Mouse (Mus musculus): ENCODE data around the gene Ltbr.

Gene Ltbr

DNA sequence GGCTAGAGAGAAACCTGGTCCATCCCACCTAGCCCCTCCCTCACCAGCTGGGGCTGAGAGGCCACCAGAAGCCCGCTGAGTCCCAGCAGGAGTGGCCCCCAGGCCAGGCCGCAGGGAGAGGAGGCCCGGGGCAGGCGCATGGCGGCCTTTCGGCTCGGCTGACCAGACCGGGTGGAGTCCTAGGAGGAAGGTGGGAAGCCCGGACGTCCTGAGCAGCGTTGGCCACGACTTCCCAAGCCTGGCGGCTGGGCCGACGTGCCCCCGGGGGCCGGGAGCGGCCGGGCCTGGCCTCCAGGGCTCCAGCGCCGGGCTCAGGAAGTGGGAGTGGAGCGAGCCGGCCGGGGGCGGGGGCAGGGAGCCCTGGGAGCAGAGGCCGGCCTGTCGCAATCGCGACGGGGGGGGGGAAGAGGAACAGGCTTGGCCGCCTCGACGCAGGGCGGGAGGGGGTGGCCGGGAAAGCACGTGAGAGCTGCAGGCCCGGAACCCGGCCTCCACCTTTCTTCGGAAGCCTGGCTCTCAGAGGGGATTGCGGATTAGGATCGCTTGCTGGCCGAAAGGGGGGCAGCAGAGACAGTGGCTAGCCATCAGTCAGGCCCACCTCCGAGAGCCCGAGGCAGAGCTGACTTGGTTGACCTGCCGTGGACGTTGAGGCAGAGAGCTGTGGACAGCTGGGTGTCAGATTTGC lies at the start of gene Ltbr:
Gene Ltbr, minus strand, starts transcription at position 340 of the 685 bp plus-strand sequence.
- DNase-seq = peak; percentile 95

DNA sequence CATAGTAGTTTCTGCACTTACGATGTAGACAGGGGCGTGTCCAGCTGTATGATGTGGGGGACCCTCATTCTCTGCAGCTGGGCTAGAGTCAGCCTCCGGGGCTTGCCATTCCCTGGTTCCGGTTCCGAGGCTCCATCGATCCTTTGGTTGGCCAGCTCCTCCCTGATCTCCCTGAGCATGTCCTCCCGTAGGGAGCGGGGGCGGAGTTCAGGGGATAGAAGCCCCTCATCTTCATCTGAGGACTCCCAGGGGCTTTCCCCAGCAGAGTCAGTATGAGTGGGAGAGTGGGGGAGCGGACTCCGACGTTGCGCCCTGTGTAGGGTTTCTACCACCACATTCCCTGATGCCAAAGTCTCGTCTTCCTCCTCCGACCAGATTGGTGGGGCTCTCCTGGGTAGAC lies 49.3 kb upstream of the Ltbr start:
- no peak for DNase-seq

DNA sequence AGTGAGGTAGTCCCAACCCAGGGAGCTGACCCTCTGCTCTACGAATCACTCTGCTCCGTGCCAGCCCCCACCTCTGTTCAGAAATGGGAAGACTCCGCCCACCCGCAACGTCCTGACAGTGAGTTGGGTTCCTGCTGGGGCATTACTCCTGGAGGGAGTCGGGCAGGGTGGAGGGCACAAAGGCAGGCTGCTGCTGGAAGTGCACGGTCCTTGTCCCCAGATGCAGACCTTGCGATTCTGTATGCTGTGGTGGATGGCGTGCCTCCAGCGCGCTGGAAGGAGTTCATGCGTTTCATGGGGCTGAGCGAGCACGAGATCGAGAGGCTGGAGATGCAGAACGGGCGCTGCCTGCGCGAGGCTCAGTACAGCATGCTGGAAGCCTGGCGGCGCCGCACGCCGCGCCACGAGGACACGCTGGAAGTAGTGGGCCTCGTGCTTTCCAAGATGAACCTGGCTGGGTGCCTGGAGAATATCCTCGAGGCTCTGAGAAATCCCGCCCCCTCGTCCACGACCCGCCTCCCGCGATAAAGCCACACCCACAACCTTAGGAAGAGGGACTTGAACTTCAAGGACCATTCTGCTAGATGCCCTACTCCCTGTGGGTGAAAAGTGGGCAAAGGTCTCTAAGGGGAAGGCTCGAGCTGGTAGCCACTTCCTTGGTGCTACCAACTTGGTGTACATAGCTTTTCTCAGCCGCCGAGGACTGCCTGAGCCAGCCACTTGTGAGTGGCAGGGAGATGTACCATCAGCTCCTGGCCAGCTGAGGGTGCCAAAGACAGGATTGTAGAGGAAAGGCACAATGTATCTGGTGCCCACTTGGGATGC lies 48.0 kb upstream of the Ltbr start:
- peak; percentile 75 for DNase-seq

DNA sequence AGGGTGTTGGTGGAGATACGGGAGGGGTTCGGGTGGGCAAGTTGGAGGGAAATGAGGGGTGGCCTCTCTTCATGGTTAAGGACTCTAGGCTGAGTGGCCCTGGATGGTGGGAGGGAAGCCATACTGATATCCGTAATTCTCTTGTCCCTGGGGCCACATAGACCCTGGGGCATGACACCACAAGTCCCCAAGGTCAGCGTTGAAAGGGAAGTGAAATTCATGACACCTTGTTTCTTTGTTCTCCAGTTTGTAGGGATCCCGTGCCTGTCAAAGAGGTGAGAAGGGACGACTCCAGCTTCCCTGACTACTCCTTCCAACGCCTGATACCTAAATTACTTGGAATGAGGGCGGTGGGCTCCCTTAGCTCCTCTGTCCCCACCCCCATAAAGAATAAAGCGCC lies 47.2 kb upstream of the Ltbr start:
- DNase-seq = no peak

DNA sequence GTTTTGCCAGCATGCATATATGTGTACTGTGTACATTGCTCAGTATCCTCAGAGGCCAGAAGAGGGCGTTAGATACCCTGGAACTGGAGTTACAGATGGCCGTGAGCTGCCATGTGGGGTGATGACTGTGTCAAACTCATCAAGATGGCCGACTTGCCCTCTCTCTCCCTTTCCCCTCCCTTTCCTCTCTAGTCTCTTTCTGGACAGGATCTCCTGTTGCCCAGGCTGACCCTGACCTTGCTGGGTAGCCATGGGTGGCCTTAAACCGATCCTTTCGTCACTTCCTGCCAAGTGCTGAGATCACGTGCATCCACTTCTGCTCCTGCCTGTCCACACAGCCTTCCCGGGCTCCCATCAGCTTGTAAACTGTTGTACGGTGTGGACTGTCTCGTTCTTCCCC lies 46.3 kb upstream of the Ltbr start:
- DNase-seq = no peak

DNA sequence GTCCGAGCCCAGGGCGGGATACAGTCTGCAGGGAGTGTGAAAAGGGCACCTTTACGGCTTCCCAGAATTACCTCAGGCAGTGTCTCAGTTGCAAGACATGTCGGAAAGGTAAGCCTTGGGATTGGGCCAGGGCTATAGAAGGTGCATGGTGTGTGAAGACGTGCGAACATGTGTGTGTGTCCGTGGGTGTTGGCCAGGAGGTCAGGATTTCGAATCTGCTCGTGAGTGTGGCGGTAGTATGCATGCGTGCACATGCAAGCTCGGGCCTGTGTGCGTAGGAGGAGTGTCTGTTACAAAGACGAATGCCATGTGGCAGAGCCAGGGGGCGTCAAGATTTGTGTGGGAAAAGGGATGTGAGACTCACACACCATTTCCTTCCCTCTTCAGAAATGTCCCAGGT lies 43.6 kb upstream of the Ltbr start:
- no peak for DNase-seq

DNA sequence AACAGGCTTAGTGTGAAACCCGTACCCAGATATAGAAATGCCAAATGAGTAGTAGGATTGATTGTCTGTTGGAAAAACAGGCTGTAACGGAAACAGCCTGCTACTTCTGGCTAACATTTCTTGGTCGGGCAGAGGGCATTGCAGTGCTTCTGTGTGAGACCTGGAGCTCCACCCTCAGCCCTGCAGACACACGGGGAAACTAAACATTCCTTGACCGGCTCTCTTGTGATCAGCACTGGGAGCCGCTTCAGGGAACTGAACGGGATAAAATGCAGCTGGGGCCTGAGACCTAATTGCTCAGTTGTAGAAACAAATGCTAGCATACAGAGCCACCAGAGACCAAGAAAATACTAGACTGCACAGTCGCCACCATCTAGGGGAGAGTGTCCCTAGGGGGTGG lies 42.6 kb upstream of the Ltbr start:
- no peak for DNase-seq

DNA sequence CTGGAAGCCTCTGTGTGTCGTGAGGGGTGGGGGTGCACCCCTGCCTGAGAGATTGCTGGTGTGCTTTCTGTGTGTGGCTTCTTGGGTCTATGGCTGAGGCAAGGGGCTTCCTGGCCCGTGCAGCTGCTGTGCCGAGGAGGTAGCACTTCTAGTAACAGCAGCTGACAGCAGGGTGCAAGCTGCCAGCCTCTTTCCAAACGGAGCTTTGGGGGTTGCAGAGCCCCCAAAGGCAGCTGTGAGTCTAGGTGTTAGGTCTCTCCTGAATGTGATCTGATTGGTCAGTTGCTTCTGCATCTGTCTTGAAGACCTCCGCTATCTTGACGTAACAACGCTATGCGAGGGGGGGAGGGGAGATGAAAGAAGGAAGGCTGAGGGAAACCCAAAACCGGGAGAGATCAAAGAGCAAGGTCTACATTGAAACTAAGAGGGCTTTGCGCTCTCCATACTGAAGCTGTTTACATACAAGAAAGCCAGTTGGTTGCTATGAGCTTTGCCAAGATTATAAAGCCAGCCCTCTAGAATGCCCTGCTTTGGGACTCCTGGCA lies 41.6 kb upstream of the Ltbr start:
- DNase-seq = no peak

DNA sequence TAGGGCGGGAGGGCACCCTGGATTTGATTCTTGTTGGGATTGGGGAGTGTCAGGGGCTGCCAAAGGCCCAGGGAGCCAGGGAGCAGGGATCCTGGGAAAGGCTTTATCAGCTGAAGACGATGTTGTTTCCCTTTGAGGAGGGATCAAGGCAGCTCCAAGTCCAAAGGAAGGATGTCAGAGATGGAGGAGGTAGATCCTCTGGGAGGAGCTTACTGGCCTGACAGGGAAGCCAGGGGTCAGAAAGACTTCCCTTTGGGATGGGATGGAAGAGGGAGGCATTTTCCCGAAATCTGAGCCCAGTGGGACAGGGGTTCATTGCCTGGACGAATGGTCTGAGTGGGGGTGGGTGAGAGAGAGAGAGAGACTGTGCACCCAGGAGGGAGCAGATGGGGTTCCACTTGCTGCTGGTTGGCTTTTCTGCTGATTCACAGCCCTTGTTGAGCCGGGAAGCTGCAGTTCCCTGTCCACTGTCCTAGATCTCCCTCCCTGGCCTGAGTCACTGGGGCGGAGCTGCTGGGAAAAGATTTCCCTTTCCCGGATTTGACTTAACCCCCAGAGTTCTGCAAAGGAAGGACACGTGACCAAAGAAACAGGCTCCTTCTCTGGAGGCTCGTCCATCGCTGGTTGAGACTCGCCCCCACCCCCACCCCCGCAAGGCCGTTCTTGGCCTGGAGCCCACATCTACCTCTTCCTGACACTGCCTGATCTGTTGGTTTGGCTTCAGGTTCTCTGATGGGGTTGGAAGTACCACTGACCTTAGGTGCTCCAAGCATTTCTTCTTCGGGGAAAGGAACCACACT lies 40.9 kb upstream of the Ltbr start:
- peak; percentile 86 for DNase-seq

DNA sequence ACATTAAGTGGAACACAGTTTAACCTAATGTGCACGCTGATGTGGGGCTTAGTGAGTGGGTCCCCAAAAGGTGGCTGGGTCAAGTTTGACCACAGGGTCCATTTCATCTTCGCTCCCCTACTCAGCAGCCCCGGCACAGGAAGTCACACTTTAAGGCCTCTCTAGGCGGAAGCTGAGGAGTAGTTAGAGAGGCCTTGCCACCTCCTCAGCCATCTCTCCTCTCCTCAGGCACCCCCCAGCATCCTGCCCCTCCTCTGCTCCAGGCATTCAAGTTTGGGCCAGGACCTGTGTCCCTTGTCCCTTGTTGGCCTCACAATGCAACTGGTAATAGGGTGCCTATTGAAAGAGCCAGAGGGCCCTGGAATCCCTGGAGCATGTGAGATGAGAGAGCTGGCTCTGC lies 40.0 kb upstream of the Ltbr start:
- no peak for DNase-seq

DNA sequence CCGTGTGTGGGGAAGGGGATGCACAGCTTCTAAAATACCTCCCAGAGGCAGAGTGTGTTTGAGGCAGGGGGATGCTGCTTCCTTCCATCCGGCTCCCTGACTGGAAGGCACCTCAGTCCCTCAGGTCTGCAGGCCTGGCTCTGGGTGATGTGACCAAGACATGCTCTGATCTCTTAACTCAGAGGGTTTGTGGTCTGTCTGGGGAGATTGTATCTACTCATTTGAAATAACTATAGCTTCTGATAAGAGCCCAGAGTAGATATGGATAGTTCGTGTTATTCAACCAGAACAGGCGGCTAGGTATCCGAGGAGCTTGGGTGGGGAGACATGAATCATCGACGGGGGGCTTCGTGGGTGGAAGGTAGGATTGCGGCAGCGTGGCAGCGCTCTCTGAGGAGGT lies 39.5 kb upstream of the Ltbr start:
- no peak for DNase-seq

DNA sequence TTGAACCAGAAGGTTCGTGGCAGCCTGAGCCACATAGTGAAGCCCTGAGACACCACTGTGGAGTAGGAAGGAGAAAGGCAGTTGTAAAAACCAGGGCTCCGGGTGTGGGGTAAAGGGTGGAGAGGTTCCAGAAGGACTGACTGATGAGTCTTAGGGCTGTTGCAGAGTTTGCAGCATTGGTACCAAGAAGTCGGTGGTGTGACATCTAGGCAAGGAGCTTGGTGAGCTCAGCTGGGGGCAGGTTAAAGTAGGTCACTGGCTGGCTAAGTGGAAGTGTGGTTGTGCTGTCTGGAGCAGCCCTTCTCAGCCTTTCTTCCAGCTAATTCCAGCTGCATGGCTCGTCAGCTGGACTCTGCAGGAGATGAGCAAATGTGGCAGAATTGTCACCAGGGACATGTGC lies 39.1 kb upstream of the Ltbr start:
- no peak for DNase-seq

DNA sequence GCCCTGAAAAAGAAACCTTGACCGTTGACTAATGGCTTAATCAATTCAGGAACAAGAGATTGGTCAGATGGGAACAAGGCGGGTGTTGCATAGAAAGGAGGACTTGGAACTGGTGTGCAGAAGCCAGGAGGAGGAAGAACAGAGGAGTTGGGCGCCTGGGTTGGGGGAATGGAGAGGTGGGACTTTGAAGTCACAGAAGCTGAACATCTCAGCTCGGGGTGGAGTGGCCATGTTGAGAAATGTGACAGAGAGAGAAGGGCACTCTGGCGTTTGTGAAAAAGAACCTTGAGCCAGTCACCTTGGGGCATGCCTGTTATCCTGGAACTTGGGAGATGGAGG lies 38.3 kb upstream of the Ltbr start:
- DNase-seq = no peak

DNA sequence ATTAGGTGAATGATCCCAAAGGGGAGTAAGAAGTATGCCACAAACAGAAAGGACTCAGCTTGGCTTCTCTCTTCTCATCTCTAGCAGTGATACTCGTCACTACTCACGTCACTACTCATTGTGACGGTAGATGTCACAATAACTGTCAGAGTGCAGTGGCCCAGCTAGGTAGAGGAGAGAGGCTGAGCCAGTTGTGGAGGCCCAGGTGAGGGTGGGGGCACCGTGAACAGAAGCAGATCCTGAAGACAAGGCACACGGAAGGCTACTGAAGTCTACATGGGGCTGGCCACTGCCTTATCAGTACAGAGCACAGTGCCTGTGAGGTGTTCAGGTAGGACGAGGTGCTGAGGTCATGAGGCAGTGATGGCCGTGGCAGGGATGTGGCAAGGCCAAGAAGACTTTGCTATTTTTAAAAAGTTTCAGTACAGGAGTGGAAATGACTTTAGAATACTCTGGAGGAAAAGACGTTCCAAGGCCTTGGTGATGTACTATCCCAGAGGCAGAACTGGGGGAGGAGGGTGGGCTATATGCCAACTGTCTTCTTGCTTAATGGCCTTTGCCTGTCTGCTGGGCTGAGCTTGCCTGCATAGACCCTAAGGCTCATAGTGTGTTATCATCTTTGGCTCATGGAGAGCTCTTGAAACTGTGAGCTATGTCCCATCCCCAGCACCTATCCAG lies 37.8 kb upstream of the Ltbr start:
- peak; percentile 75 for DNase-seq

DNA sequence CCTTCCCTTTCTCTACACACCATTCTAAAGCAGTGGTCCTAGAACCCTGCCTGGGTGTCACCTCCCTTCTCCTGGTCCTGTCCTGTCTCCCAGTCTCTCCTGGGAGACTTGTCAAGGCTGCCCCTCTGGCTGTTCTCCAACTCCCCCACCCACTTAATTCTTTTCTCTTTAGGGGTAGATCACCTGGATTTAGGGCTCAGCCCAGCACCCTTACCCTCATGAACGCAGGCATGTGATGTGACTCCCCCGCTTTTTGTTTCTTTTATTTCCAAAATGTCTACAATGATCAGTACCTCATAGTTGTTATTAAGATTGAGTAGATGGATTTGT lies 37.3 kb upstream of the Ltbr start:
- no peak for DNase-seq

DNA sequence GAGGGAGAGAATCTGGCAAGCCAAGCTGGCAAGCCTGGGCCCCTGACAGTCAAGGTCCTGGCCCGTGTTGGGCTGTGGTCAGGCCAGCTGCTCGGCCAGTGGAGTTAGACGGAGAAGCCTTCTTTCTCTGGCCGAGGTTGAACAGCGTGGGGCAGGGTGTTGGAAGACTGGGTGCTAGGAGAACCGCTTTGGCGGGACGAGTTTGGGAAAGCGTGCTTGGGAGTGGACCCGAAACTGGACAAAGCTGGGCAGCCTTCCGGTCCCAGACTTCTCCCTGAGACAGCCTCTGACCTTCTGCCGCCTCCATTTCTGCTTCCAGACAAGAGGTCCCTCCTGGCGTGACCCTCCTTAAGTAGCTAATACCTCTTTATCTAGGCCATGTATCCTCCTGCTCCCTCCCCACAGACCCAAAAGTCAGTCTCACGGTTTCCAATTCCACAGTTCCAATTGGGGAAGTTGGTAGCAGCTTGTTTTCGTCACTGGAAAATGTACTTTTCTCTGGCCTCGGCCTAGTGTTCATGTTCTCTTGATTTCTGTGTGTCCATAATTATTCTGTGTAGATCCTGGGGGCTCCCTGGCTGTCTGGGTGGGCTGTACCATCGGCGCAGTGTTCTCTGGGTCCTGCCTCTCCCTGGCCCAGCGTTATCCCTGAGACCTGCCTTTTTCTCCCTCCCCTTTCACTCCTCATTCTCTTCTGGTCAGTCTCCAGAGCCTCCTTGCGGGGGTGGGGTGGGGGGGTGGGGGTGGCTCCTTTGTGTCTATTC lies 36.7 kb upstream of the Ltbr start:
- peak; percentile 62 for DNase-seq

DNA sequence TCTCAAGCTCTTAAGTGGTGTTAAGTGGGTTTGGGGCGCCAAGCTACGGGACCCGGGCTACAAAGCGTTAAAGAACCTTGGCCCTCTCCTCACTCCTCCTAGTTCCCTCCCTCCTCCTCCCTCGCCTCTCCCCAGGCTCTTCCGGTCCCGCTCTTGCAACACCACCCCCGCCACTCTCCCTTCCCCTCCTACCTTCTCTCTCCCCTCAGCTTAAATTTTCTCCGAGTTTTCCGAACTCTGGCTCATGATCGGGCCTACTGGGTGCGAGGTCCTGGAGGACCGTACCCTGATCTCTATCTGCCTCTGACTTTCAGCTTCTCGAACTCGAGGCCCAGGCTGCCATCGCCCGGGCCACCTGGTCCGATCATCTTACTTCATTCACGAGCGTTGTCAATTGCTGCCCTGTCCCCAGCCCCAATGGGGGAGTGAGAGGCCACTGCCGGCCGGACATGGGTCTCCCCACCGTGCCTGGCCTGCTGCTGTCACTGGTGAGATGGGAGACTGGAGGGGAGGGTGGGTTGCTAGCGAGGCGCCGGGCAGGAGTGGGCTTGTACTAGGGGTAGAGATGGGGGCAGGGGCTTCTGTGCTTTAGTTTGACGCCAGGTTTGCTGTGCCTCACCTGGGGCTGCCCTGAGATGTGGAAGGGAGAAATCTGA lies 36.0 kb upstream of the Ltbr start:
- peak; percentile 89 for DNase-seq

DNA sequence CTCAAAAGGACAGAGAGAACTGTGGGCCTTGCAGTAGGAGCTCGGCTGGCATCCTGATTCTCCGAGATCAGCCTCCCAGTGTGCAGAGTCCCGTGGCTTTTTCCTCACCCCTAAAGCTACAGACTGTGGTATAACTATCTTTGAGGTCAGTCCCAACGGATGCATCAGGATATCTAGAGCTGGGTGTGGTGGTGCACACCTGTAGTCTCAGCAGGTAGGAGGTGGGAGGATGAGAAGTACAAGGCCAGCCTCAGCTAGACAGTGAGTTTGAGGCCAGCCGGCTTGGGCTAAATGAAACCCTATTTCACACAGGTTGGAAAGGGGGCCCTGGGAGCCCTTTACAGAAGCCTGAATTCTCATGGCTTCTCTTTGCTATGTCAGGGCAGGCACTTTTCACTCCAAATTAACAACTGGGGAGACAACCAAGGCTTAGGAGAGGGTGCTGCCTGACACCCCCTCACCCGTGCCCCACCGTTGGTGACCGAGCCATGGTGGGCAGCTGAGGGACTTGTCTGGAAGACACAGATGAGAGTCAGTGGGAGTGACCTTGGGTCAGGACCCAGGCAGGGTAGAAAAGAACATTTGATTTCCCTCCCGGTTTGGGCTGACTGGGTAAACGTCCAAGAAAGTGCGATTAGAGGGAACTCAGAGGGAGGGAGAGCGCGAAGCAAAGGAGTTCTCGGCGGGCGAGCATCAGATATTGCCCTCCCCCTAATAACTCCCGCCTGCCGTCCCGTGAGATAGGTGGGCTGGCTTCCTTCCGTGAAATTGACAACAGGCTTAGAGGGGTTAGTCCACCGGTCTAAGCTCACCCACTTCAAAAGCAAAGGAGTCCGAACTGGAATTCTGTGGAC lies 35.3 kb upstream of the Ltbr start, which contains the start of gene Tnfrsf1a:
Gene Tnfrsf1a, plus strand, starts transcription at position 642 of the 854 bp plus-strand sequence.
- no peak for DNase-seq

DNA sequence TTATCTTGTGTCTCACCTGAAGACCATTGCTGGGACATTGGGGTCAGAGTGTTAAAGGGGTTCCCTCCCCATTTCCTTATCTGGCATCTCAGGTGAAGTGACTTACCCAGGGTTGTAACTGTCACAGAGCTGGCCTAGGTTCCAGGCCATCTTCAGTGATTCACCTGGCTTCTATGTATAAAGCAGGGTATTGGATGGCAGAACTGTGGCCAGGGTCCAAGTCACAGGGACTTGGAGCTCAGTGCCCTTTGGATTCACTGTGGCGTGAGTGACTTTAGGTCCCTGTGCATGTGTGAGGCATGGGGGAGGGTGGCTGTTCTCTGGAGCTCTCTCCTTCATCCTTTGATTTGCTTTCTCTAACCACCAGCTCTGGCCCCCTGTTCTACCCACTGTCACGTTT lies 32.3 kb upstream of the Ltbr start:
- no peak for DNase-seq

DNA sequence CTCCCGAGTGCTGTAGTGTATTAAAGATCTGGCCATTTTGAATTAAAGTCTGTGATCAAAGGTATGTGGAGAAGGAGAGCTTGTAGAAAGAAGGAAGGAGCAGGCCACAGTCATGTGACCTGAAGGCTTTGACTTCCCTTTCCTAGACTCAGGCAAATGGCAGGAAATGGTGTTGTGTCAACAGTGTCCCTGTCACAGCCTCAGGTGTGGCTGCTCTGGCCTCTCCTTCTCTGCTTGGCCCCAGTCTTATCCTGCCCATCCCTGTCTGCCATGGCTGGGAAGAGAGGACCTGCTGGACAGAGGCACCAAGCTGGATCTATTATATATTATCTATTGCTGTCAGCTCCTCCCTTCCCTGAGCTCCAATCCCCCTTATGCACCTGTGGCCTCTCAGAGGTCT lies 31.9 kb upstream of the Ltbr start:
- no peak for DNase-seq

DNA sequence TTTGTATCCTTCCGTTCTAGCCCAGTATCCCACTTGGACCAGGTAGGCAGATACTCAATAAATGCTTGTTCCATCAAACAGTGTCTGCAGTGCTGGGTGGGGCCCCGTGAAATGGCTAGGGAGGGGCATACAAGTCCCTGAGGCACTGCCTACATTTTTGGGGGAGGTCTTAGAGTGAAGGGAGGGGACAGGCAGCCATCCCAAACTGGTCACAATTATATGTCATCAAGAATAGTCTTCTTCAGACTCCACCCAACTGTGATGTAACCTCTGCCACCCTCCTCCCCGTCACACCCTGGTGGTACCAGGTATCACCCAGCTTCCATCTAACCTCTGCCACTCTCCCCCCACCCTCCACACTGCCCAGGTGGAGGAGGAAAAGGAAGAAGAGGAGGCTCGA lies 31.2 kb upstream of the Ltbr start:
- DNase-seq = no peak

Measured in lung, postnatal 10 days (tissue).